Comparison of ENCODE assay signal across 45 mouse cellular contexts in the genomic region with DNA sequence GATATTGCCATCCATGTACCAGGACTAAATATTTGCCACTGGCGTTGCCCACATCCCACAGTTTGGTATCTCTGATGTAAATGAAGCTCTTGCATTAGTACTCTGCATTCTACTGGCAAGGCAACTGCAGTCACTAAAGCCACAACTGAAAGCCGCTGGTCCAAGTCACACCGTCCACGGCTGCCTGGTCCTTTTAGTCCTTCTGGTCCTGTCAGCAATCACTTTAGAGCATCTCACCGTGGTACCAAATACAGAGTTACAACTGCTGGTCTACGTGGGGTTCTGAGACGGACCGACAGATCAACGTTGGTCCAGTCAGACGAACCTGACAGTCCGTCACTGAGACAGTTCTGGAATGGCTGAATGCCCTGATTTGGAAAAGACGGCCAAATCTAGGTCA. TPM values are rescaled to one million over a fixed set of nuclear protein-coding genes. Genes with fewer than 3 reads are reported as not detected.
"Had no signal": no experiment of that assay in that cellular context is flagged by ENCODE, and none has a peak within 500 bp of the region (broad histone marks: within the 10 kb centered on the region; RNA-seq: fewer than 3 reads in every experiment).

No protein-coding gene starts in this region.

- ATAC-seq: hindbrain, embryonic 16.5 days; hindbrain, postnatal 0 days; inflammation-experienced regulatory T-cells, adult 6 months; intestine, embryonic 15.5 days; intestine, postnatal 0 days had no signal

- DNase-seq: heart, postnatal 10 days; heart, postnatal 14 days; heart, postnatal 36 days; heart, postnatal 4 days; kidney, adult 11 months; kidney, adult 18-20 months; kidney, adult 2 months; kidney, adult 8-10 months; kidney, adult 9 months; kidney, postnatal 10 days; kidney, postnatal 14 days; kidney, postnatal 25 days; kidney, postnatal 36 days; kidney, postnatal 4 days; layer of hippocampus, adult 9-11 months; layer of hippocampus, postnatal 36 days had no signal

- H3K27ac ChIP-seq: heart, embryonic 10.5 days; heart, embryonic 13.5 days; heart, embryonic 15.5 days; hindbrain, embryonic 10.5 days; hindbrain, embryonic 12.5 days; hindbrain, embryonic 13.5 days; hindbrain, embryonic 14.5 days; hindbrain, embryonic 15.5 days; hindbrain, postnatal 0 days; intestine, embryonic 15.5 days; kidney, embryonic 15.5 days; kidney, postnatal 0 days; layer of hippocampus, adult 2 months; left cerebral cortex, adult 2 months had no signal

- H3K9ac ChIP-seq: heart, embryonic 12.5 days; heart, embryonic 13.5 days; heart, embryonic 15.5 days; hindbrain, embryonic 12.5 days; hindbrain, embryonic 13.5 days; hindbrain, embryonic 14.5 days; hindbrain, embryonic 15.5 days; intestine, embryonic 15.5 days; kidney, embryonic 15.5 days had no signal

- H3K4me1 ChIP-seq: heart, embryonic 10.5 days; heart, embryonic 12.5 days; heart, embryonic 13.5 days; heart, embryonic 15.5 days; hindbrain, embryonic 10.5 days; hindbrain, embryonic 12.5 days; hindbrain, embryonic 13.5 days; hindbrain, embryonic 15.5 days; intestine, embryonic 15.5 days; kidney, embryonic 15.5 days had no signal

- H3K9me3 ChIP-seq: heart, embryonic 10.5 days; heart, embryonic 12.5 days; heart, embryonic 13.5 days; heart, embryonic 15.5 days; hindbrain, embryonic 10.5 days; hindbrain, embryonic 12.5 days; hindbrain, embryonic 13.5 days; hindbrain, embryonic 15.5 days; intestine, embryonic 15.5 days; kidney, embryonic 15.5 days had no signal

- H3K4me2 ChIP-seq: heart, embryonic 11.5 days; heart, embryonic 12.5 days; heart, embryonic 13.5 days; heart, embryonic 15.5 days; hindbrain, embryonic 12.5 days; hindbrain, embryonic 13.5 days; hindbrain, embryonic 14.5 days; hindbrain, embryonic 15.5 days; intestine, embryonic 15.5 days; kidney, embryonic 15.5 days had no signal

- H3K4me3 ChIP-seq: heart, embryonic 10.5 days; heart, embryonic 12.5 days; heart, embryonic 13.5 days; heart, embryonic 15.5 days; hindbrain, embryonic 10.5 days; hindbrain, embryonic 12.5 days; hindbrain, embryonic 13.5 days; hindbrain, embryonic 15.5 days; intestine, embryonic 15.5 days; kidney, embryonic 15.5 days; layer of hippocampus, adult 2 months; left cerebral cortex, adult 2 months had no signal

- H3K27me3 ChIP-seq: heart, embryonic 12.5 days; heart, embryonic 13.5 days; heart, embryonic 15.5 days; hindbrain, embryonic 12.5 days; hindbrain, embryonic 13.5 days; hindbrain, embryonic 15.5 days; intestine, embryonic 15.5 days; kidney, embryonic 15.5 days had no signal

RNA-seq across cellular contexts. Expression of a gene that starts 20.5 kb away (rescaled TPM):
- total RNA-seq: heart, postnatal 10 days; heart, postnatal 14 days; heart, postnatal 25 days; heart, postnatal 36 days; hematopoietic stem cell, adult 5-6 weeks; hindbrain, postnatal 0 days; layer of hippocampus, adult 18-20 months; layer of hippocampus, postnatal 25 days; layer of hippocampus, postnatal 36 days; left cerebral cortex, adult 18-20 months; left cerebral cortex, adult 2 months had no signal
- polyA plus RNA-seq: heart, embryonic 10.5 days; heart, embryonic 11.5 days; heart, embryonic 12.5 days; heart, embryonic 14.5 days; heart, embryonic 15.5 days; heart, embryonic 16.5 days; inflammation-experienced regulatory T-cells, adult 6 months; intestine, embryonic 15.5 days; kidney, adult 2 months; kidney, embryonic 14.5 days; kidney, embryonic 16.5 days; large intestine, adult 2 months had no signal
